Mouse (Mus musculus): ENCODE results near the gene Olfr1380. TPM values are rescaled to one million over a fixed set of nuclear protein-coding genes. Genes with fewer than 3 reads are reported as not detected.
"Not testable (repeated sequence)": the region's sequence is repeated elsewhere in the genome, so short reads cannot be mapped to it uniquely, and the experiment has no call there.

Gene Olfr1380
- total RNA-seq, 2 experiments from 2014 or later = not detected

- DNase-seq (ENCODE audit: extremely low spot score in 1 of 2, low spot score in 2 of 2); H3K4me3 ChIP-seq; H3K27ac ChIP-seq; intact Hi-C loops (cut with DNase I): not testable (repeated sequence)
These were observed 54.7 kb downstream of the Olfr1380 start for GRCm38 (mm10) chr11:49611349-49611748.

- intact Hi-C loops (cut with DNase I) = no loop called here
- H3K4me3 ChIP-seq = no peak overlapping the region
- H3K27ac ChIP-seq = no peak overlapping the region
- no peak for DNase-seq (ENCODE audit: extremely low spot score in 1 of 2, low spot score in 2 of 2)
- no peak for TF ChIP-seq CTCF (IDR thresholded peaks at IDR 0.05)
These were observed 55.5 kb downstream of the Olfr1380 start for GRCm38 (mm10) chr11:49612154-49612553.

GRCm38 (mm10) chr11:49613349-49613748 is 56.7 kb downstream of the Olfr1380 start:
- Histone ChIP-seq H3K27ac (no peak overlapping the region), H3K4me3 (no peak overlapping the region)
- intact Hi-C loops (cut with DNase I) = no loop called here
- no peak for DNase-seq (ENCODE audit: extremely low spot score in 1 of 2, low spot score in 2 of 2)
- no peak for TF ChIP-seq CTCF (IDR thresholded peaks at IDR 0.05)

Other genes with a start within 250 kb of the Olfr1380 start
- gene Olfr1391, start 234.1 kb upstream of the Olfr1380 start, total RNA-seq (2021) = not detected
- gene Olfr1390, start 221.7 kb upstream of the Olfr1380 start, total RNA-seq (2021) = not detected
- gene Olfr1389, start 133.8 kb upstream of the Olfr1380 start, total RNA-seq (2021) = not detected
- under 1 TPM; 0.34 to 0.63 TPM for gene Olfr1388, start 120.3 kb upstream of the Olfr1380 start, total RNA-seq (2021)
- not detected for gene Olfr1387, start 101.5 kb upstream of the Olfr1380 start, total RNA-seq (2021)
- not detected for gene Olfr1386, start 91.8 kb upstream of the Olfr1380 start, total RNA-seq (2021)
- under 1 TPM in 1 of 2 experiments, not detected in 1; 0.14 TPM for gene Olfr1385, start 67.8 kb upstream of the Olfr1380 start, total RNA-seq (2021)
- gene Olfr1384, start 50.2 kb upstream of the Olfr1380 start, total RNA-seq (2021) = not detected
- not detected for gene Olfr1383, start 37.2 kb upstream of the Olfr1380 start, total RNA-seq (2021)
- not detected for gene Olfr1382, start 28.6 kb upstream of the Olfr1380 start, total RNA-seq (2021)
- gene Olfr1381, start 13.4 kb upstream of the Olfr1380 start, total RNA-seq (2021) = not detected
- 1 to 10 TPM; 2.4 TPM for gene Flt4, start 52.4 kb downstream of the Olfr1380 start, total RNA-seq (2021)
- not detected for gene Scgb3a1, start 106.7 kb downstream of the Olfr1380 start, total RNA-seq (2021)
- 10 to 100 TPM; 48.7 to 50.8 TPM for gene Cnot6, start 155.8 kb downstream of the Olfr1380 start, total RNA-seq (2021)
- 10 to 100 TPM in 1 of 2 experiments, 1 to 10 TPM in 1; 6.2 to 11.4 TPM for gene Gfpt2, start 237.3 kb downstream of the Olfr1380 start, total RNA-seq (2021)